Mouse (Mus musculus): ENCODE measurements around the gene Ppfibp1.
A peak's percentile ranks its signal among the peaks of the same experiment; 100 is the strongest.

Gene Ppfibp1

GRCm38 (mm10) chr6:146995878-146996277, 107.6 kb downstream of the Ppfibp1 start:
- DNase-seq (ENCODE audit: low spot score in 2 of 2) = no peak

GRCm38 (mm10) chr6:146997006-146997405, 108.7 kb downstream of the Ppfibp1 start:
- no peak for DNase-seq (ENCODE audit: low spot score in 2 of 2)

- no peak for DNase-seq (ENCODE audit: low spot score in 2 of 2)
These were observed 110.4 kb downstream of the Ppfibp1 start for GRCm38 (mm10) chr6:146998710-146999109.

- no peak for DNase-seq (ENCODE audit: low spot score in 2 of 2)
These were observed 111.0 kb downstream of the Ppfibp1 start for GRCm38 (mm10) chr6:146999302-146999701.

DNA sequence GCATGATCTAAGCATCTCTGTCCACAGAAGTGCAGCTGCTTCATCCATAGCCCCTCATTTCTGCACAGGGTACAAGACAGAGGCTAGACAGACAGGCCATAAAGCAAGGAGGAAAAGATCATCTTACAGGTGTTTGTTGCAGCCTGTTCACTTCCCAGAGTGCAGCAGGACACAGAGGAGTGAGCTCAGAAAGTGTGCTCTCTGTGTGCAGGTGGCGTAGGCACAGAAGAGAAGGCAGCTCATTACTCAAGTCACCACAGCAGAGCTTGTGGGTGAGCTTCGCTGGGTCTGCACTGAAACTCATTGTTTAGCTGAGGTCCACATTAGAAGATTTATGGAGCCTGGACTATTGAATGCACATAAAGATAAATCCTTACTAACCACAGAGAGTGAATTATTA, 111.5 kb downstream of the Ppfibp1 start:
- DNase-seq (ENCODE audit: low spot score in 2 of 2) = no peak

DNA sequence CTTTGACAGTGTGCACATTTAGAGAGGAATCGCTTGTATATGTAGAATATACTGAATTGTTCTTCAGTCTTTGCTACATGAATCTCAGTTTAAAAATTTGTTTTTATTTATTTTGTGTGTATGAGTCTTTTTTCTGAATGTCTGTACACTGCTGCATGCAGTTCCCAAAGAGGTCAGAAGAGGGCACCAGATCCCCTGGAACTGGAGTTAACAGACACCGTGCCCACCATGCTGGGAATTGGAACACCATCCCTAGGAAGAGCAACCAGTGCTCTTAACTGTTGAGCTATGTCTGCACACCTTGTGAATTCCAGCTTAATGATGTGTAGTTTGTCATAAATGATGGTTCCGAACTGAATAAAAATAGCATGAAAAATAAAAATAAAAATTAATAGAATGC, 119.9 kb downstream of the Ppfibp1 start:
- peak in 1 of 2 experiments; percentile 53 for DNase-seq (ENCODE audit: low spot score in 2 of 2)

GRCm38 (mm10) chr6:147010358-147010757, 122.1 kb downstream of the Ppfibp1 start:
- DNase-seq (ENCODE audit: low spot score in 2 of 2) = no peak

GRCm38 (mm10) chr6:147010811-147011520, 122.7 kb downstream of the Ppfibp1 start:
- no peak for DNase-seq (ENCODE audit: low spot score in 2 of 2)

- no peak for DNase-seq (ENCODE audit: low spot score in 2 of 2)
These were observed 123.3 kb downstream of the Ppfibp1 start for GRCm38 (mm10) chr6:147011555-147011954.

- DNase-seq (ENCODE audit: low spot score in 2 of 2) = no peak
These were observed 123.7 kb downstream of the Ppfibp1 start for GRCm38 (mm10) chr6:147011977-147012376.

GRCm38 (mm10) chr6:147013546-147013945, 125.3 kb downstream of the Ppfibp1 start:
- no peak for DNase-seq (ENCODE audit: low spot score in 2 of 2)

DNA sequence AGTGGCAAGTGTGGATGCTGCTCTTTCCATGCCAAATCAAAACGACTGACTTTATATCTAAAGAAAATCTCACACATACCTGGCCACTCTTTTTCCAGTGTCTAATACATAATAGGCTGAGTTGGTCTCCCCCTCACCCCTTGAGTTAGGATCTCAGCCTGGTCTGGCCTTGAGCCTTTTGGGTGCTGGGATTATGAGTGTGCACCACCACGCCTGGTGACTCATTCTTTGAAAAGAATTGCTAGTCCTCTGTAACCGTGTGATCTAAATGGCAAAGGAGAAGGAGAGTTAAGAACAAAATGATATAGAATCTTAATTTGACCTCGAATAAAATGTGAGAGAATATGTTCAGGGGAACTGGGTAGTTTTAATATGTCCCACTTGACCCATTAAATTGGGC, 129.6 kb downstream of the Ppfibp1 start:
- DNase-seq (ENCODE audit: low spot score in 2 of 2) = no peak

- DNase-seq (ENCODE audit: low spot score in 2 of 2) = no peak
These were observed 130.1 kb downstream of the Ppfibp1 start for GRCm38 (mm10) chr6:147018364-147018763.

DNA sequence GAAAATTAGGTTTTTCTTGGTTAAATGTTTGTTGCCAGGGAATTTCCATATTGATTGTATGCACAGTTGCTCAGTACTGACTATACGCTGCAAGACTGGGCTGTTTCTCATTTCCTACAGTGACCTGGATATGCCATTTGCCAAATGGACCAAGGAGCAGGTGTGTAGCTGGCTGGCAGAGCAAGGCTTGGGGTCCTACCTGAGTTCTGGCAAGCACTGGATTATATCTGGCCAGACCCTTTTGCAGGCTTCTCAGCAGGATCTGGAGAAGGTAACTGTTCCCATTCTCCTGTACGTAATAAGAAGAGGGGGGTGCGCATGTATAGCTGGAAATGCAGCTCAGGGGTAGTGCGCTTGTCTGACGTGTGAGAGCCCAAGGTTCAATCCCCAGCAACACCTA, 132.9 kb downstream of the Ppfibp1 start:
- no peak for DNase-seq (ENCODE audit: low spot score in 2 of 2)

DNA sequence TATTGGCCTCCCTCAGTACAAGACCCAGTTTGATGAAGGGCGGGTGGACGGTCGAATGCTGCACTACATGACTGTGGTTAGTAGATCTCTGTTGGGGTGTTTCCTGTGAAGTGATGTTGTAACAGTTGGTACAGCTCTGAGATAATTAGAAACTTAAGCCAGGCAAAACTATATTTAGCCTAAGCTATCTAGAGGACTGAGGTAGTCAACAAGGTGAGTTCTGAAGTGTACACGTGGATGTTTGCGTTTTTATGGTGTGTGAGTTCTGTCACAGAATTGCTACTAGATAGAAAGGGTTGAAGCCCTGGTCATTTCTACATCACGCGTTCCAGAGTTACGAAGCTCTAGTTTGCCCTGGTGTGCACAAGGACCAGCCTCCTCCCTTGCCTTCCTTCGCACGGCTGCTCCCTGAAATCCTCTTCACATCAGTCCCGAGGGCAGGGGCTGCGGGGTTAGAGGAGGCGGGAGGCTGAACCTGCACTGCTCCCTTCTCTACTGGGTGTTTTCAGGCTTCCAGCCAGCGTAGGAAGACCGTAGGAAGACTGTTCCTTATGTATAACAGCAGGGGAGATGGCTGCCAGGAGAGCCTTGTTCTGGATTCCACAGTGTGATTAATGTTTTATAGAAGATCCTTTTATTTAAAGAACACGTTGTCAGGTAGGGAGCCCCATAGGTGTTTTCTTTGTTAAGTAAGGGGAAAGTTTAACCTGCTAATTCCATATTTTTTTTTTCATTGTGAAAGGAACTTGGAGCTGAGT, 134.3 kb downstream of the Ppfibp1 start:
- DNase-seq (ENCODE audit: low spot score in 2 of 2) = peak in 1 of 2 experiments; percentile 36

DNA sequence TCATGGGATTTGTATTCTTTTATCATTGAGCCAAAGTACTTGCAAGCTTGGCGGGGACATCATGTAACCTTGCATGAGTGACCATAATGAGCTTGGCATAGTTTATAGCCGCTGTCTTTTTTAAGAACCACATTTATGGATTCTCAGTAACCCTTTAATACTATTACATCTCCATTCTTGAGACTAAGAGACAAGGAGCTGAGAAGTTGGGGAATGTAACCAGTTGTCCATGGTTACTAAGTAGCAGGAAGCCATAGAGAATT, 134.8 kb downstream of the Ppfibp1 start:
- DNase-seq (ENCODE audit: low spot score in 2 of 2) = no peak

DNA sequence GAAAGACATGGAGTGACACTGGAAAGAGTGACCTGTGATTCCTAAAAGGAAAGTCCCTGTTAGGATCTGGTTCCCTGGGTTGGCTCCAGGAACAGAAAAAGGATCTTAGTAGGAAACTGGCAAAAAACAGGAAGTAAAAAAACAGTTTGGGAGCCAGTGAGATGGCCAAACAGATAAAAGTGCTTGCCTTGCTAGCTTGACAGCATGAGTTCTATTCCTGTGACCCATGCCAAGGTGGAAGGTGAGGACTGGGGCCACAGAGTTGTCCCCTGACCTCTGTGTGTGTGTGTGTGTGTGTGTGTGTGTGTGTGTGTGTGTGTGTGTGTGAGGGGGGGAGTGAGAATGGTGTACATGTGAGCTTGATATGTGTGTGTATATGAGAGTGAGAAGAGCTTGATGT, 135.3 kb downstream of the Ppfibp1 start:
- no peak for DNase-seq (ENCODE audit: low spot score in 2 of 2)

- no peak for DNase-seq (ENCODE audit: low spot score in 2 of 2)
These were observed 136.5 kb downstream of the Ppfibp1 start for GRCm38 (mm10) chr6:147024761-147025160.

- no peak for DNase-seq (ENCODE audit: low spot score in 2 of 2)
These were observed 140.1 kb downstream of the Ppfibp1 start for GRCm38 (mm10) chr6:147028396-147028795.

DNA sequence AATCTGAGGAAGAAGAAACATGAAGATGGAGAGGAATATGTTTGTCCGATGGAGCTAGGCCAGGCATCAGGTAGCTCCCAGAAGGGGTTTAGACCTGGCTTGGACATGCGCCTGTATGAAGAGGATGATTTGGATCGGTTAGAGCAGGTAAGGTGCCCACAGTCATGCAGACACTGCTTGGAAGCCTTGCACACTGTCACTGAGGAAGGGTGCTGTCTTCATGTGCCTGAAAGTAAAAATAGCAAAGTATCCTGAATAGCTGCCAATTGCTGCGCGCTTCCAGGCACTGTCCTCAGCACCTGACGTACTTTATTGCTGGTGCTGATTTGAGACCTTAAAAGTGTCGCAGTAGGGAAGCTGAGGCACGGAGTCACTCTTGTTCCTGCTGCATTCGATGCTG, 141.3 kb downstream of the Ppfibp1 start:
- DNase-seq (ENCODE audit: low spot score in 2 of 2) = peak in 1 of 2 experiments; percentile 44

DNA sequence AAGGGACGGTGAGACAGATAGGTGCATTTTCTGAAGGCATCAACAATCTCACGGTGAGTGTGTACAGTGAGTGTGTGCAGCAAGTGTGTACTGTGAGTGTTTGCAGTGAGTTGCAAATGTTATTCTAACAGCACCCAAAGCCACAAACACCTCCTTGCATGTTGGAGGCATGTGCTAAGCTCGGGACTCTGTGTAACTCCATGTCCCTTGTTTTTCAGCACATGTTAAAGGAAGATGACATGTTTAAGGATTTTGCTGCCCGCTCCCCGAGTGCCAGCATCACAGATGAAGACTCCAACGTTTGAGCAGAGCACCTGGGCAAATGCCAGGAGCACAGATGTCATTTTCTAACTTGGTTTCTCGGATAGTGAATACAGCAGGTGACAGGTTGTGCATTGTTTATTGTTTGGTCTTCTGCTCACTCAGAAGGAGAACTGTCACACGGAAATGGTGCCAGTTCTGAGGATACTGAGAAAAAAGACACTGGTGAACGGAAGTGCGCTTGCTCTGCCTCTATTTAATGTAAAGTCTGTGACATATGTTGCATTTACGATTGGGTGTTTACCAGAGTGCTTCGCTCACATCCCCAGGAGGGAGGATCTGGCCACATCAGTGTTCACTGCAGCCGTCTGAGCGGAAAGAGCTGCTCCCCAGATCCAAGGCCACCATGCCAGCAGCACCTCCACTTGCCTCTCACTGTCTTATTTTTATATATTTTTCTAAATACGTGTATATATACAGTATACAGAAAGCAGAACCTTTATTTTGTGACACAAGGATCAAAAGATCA, 142.0 kb downstream of the Ppfibp1 start:
- no peak for DNase-seq (ENCODE audit: low spot score in 2 of 2)

DNA sequence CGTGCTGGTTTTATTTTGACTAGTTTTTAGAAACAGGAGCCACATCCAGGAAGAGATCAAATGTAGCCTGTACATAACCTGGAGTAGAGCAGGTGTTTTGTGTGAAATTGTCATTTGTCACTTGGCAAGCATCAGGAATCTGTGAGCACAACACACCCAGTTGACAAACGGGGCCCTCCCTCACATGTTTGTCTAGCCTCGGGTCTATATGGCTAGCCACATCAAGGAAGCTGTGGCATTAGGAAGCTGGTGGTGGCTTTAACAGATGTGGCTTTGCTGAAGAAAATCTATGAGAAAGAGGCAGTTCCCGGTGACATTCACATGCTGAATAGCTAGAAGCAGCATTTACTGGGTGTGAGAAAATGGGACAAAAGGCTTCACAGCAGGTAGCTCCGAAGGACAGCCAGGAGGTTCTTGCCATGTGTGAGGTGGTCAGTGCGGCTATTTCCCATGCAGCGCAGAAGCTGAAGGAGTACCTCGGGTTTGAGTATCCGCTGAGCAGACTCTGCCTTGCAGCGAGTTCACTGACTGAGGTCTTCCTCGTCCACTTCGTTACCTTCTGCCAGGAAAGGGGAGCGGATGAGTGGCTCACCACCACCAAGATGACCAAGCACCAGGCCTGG, 144.1 kb downstream of the Ppfibp1 start, which contains the start of gene Rep15:
Rep15 (plus strand) TSS at position 282 of the 623 bp plus-strand sequence.
- DNase-seq (ENCODE audit: low spot score in 2 of 2) = no peak

Measured in right cerebral cortex, postnatal 10 days (tissue).